9 mouse cellular contexts compared by ENCODE assay signal in the genomic region with DNA sequence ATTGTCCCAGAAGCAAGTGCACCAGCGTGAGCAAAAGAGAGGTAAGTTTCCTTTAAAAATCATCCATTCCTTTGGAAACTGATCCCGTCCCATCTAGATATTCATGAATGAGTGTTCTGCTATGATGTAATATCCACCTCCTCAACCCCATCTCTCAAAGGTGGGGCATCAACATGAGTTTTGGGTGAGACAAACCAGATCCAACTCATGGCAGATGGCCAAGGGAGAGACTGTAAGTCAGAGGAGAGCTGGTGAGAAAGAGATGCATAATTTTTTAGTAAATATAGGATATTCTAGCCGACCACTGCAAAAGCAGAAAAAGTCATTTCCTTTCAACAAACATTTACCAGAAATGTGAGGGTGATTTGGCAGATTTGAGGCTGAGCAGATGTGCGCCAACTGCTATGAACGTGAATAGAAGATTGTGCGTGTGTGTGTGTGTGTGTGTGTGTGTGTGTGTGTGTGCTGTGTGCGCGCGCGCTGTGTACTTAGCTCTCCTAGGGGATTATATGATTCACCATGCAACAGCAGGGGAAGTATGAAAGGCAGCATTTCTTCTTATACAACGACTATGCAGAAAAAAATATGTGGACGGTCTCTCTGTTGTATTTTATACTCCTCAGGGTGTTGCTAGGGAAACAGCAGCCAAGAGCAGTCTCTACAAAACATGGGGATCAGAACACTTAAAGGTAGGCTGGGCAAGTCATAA. TPM values are rescaled to one million over a fixed set of nuclear protein-coding genes. Genes with fewer than 3 reads are reported as not detected.
DNase-seq lines count a peak whose midpoint lies in the region; ATAC-seq and TF ChIP-seq lines count a peak whose summit lies in the region.
"Had no signal": no experiment of that assay in that cellular context is flagged by ENCODE, and none has a peak within 500 bp of the region (broad histone marks: within the 10 kb centered on the region; RNA-seq: fewer than 3 reads in every experiment).

No protein-coding gene starts in this region.

- H3K27me3 ChIP-seq in hindbrain, embryonic 16.5 days (replicated peaks; ENCODE audit: control insufficient read depth, insufficient read depth, low read length): no peaks in the 10 kb centered on the region
- H3K27me3 ChIP-seq in hindbrain, embryonic 11.5 days (ENCODE audit: control insufficient read depth, insufficient read depth, low read length): no peaks in the 10 kb centered on the region

- WGBS in hindbrain, embryonic 16.5 days: 70% methylated on average over 12 of the region's 12 CpGs
- WGBS in hindbrain, embryonic 11.5 days: 89% methylated on average over 12 of the region's 12 CpGs

- TF ChIP-seq POLR2A in embryonic fibroblast, embryonic 13.5 days (IDR thresholded peaks at IDR 0.05; ENCODE audit: low read depth, low read length): no peak

- H3K4me3 ChIP-seq in hindbrain, embryonic 16.5 days (ENCODE audit: low read length): no peak overlapping the region
- H3K4me3 ChIP-seq in hindbrain, embryonic 11.5 days (ENCODE audit: low read depth, low read length): no peak overlapping the region
- H3K4me3 ChIP-seq in embryonic fibroblast, embryonic 13.5 days (ENCODE audit: insufficient read depth, low read length): no peak overlapping the region
- H3K4me3 ChIP-seq: heart, adult 2 months had no signal

- H3K36me3 ChIP-seq in hindbrain, embryonic 16.5 days (ENCODE audit: control insufficient read depth, insufficient read depth, low read length): no peaks in the 10 kb centered on the region
- H3K36me3 ChIP-seq in hindbrain, embryonic 11.5 days (ENCODE audit: control insufficient read depth, insufficient read depth, low read length): no peaks in the 10 kb centered on the region

- 0 out of 2 replicates have a peak overlapping the region, but pooled peaks have one; percentile 17 for H3K4me2 ChIP-seq in hindbrain, embryonic 16.5 days (ENCODE audit: low read length)
- no peak overlapping the region for H3K4me2 ChIP-seq in hindbrain, embryonic 11.5 days (replicated peaks; ENCODE audit: low read depth, low read length)

- no peak overlapping the region for H3K9ac ChIP-seq in hindbrain, embryonic 16.5 days (ENCODE audit: low read depth, low read length)
- no peak overlapping the region for H3K9ac ChIP-seq in hindbrain, embryonic 11.5 days (ENCODE audit: low read depth, low read length)

- H3K9me3 ChIP-seq in hindbrain, embryonic 16.5 days (ENCODE audit: control insufficient read depth, low read length): no peaks in the 10 kb centered on the region
- no peaks in the 10 kb centered on the region for H3K9me3 ChIP-seq in hindbrain, embryonic 11.5 days (ENCODE audit: control insufficient read depth, low read length)

- H3K27ac ChIP-seq in hindbrain, embryonic 16.5 days (ENCODE audit: low read depth, low read length): no peak overlapping the region
- no peak overlapping the region for H3K27ac ChIP-seq in hindbrain, embryonic 11.5 days (ENCODE audit: low read depth, low read length)
- peak overlapping the region; percentile 72; the same call in 1 of the 2 replicates for H3K27ac ChIP-seq in embryonic fibroblast, embryonic 13.5 days (ENCODE audit: insufficient read depth, low read length)
- H3K27ac ChIP-seq: heart, adult 2 months had no signal

- no peaks in the 10 kb centered on the region for H3K4me1 ChIP-seq in hindbrain, embryonic 16.5 days (ENCODE audit: control insufficient read depth, insufficient read depth, low read depth, low read length)
- no peaks in the 10 kb centered on the region for H3K4me1 ChIP-seq in hindbrain, embryonic 11.5 days (replicated peaks; ENCODE audit: control insufficient read depth, insufficient read depth, low read length)
- peaks cover 8% of the 10 kb centered on the region; the same call in 1 of the 2 replicates for H3K4me1 ChIP-seq in embryonic fibroblast, embryonic 13.5 days (ENCODE audit: control insufficient read depth, insufficient read depth, low read length)

- no peak for TF ChIP-seq CTCF in embryonic fibroblast, embryonic 13.5 days (IDR thresholded peaks at IDR 0.05; ENCODE audit: borderline replicate concordance, insufficient read depth, low read length)

- DNase-seq in hindbrain, embryonic 11.5 days (ENCODE audit: low spot score): no peak
- DNase-seq in layer of hippocampus, adult 18-20 months (ENCODE audit: low spot score in 2 of 2): peak; percentile 52 to 72
- peak; percentile 34 for DNase-seq in naive thymus-derived CD4-positive, alpha-beta T cell, adult 2 months (ENCODE audit: low read depth)
- no peak for DNase-seq in spleen, adult 12 weeks (ENCODE audit: low spot score)
- DNase-seq in cerebellum, adult 9-10 months: no peak
- DNase-seq in urinary bladder, adult 18-20 months (ENCODE audit: low spot score in 2 of 2): no peak

- ATAC-seq in hindbrain, embryonic 16.5 days: no peak
- ATAC-seq in hindbrain, embryonic 11.5 days (ENCODE audit: low FRiP score): no peak

RNA-seq across cellular contexts. Expression of a gene that starts 42.9 kb away (rescaled TPM):
- polyA plus RNA-seq in hindbrain, embryonic 16.5 days (2015; fragmentation: Nextera tagmentation; extraction: Ambion mirVana): 25.1 and 25.2 TPM in 2 replicates
- polyA plus RNA-seq in hindbrain, embryonic 11.5 days (2014; fragmentation: Nextera tagmentation; extraction: Ambion mirVana): 21.5 and 23.3 TPM in 2 replicates
- polyA plus RNA-seq in embryonic fibroblast, embryonic 13.5 days (2011; ENCODE audit: insufficient read length, low read depth, missing spikeins): 87.7 and 131 TPM in 2 replicates
- total RNA-seq in layer of hippocampus, adult 18-20 months (2021): 10 to 100 TPM; 14.7 to 15.3 TPM

Comparison
In these comparisons a context has a peak if more than half of its experiments do, and no peak if none do; other contexts are left out.
1. DNase-seq: peak in layer of hippocampus, adult 18-20 months (2 of 2) and naive thymus-derived CD4-positive, alpha-beta T cell, adult 2 months (single experiment); none in hindbrain, embryonic 11.5 days (single experiment), spleen, adult 12 weeks (single experiment), cerebellum, adult 9-10 months (single experiment) and urinary bladder, adult 18-20 months (0 of 2).